Mouse (Mus musculus) cortical plate, adult 2 months (tissue): ENCODE measurements at regions not wholly inside any gene's neighbourhood (a gene's known extent, or its start where the extent isn't known, plus 50 kb on each side); places are given as distances from the start of the nearest gene placed in this dataset.
"Not testable (repeated sequence)": the region's sequence is repeated elsewhere in the genome, so short reads cannot be mapped to it uniquely, and the experiment has no call there.

Experiments
- H3K27ac ChIP-seq: fragments of 200-500 bp; 2 replicates; pipeline ENCODE4 v1.5.1; 2012; ENCODE audit warnings: low read length, control low read depth, inconsistent platforms; ENCODE audit not compliant: insufficient read depth
- H3K4me1 ChIP-seq: fragments of 200-500 bp; 2 replicates; pipeline ENCODE4 v1.6.1; 2011; ENCODE audit warnings: low read length; ENCODE audit not compliant: control insufficient read depth, insufficient read depth
- H3K4me3 ChIP-seq: fragments of 200-500 bp; 2 replicates; pipeline ENCODE4 v1.5.1; 2011; ENCODE audit warnings: mild to moderate bottlenecking, low read length, control low read depth; ENCODE audit not compliant: insufficient read depth
- CTCF ChIP-seq: fragments of 200-500 bp; IDR thresholded peaks from 2 replicates; pipeline ENCODE4 v1.5.1; 2011; ENCODE audit warnings: mild to moderate bottlenecking, control low read depth, low read length; ENCODE audit not compliant: insufficient read depth; ENCODE audit errors: extremely low read depth
- POLR2A ChIP-seq: fragments of 200-500 bp; IDR thresholded peaks from 2 replicates; pipeline ENCODE4 v1.6.1; 2011; ENCODE audit warnings: mild to moderate bottlenecking, low read length, control low read depth; ENCODE audit not compliant: insufficient read depth; ENCODE audit errors: extremely low read depth

DNA sequence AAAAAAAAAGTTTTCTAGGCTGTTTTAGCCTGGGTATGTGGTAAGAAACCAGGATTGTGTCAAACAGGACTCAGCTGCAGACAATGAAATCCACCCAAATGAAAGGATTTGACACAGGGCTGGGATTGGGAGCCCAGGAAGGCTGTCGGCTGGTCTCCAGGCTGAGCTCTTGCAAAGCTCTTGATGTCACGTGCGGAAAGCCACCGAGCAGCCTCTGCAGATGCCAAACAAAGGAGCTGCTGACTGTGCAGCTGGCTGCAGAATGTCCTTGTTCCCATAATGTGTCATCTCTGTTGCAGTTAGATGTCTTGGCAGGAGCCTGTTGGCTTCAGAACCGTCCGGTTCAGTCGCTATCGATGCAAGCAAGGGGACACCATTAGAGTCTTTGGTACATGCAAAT lies 56.1 kb downstream of the Bbs10 start:
- TF ChIP-seq CTCF (no peak), POLR2A (no peak)
- no peak overlapping the region for H3K27ac ChIP-seq
- no peak overlapping the region for H3K4me3 ChIP-seq
- H3K4me1 ChIP-seq = no peaks in the 10 kb centered on the region

DNA sequence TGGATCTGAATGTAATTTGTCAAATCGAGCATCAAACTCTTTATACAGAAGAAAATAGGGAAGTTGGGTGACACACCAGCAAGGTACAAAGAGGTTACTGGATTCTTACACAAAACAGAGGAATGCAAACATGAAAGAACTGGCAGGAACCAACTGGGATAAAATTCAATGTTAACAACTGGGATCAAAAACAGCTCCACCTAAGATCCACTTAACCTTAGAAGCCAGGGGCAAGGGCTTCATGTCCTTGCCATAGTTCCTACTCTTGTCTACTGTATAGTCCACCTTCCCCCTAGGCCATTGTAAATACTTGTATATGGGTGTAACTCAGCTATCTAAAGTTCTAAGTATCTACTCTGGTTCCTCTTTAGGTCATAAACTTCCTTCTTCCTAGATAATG lies 59.9 kb downstream of the Bbs10 start:
- H3K4me3 ChIP-seq, H3K27ac ChIP-seq, H3K4me1 ChIP-seq: not testable (repeated sequence)

- TF ChIP-seq POLR2A (no peak), CTCF (no peak)
- Histone ChIP-seq H3K27ac (no peak overlapping the region), H3K4me3 (no peak overlapping the region), H3K4me1 (no peaks in the 10 kb centered on the region; the same call in 1 of the 2 replicates)
Measured at GRCm38 (mm10) chr10:111361749-111362435, 63.4 kb downstream of the Bbs10 start.

- H3K4me1 ChIP-seq = no peaks in the 10 kb centered on the region; the same call in 1 of the 2 replicates
- H3K4me3 ChIP-seq = no peak overlapping the region
- no peak overlapping the region for H3K27ac ChIP-seq
- no peak for TF ChIP-seq CTCF
- TF ChIP-seq POLR2A = no peak
Measured at GRCm38 (mm10) chr10:111363729-111364617, 65.5 kb downstream of the Bbs10 start.

DNA sequence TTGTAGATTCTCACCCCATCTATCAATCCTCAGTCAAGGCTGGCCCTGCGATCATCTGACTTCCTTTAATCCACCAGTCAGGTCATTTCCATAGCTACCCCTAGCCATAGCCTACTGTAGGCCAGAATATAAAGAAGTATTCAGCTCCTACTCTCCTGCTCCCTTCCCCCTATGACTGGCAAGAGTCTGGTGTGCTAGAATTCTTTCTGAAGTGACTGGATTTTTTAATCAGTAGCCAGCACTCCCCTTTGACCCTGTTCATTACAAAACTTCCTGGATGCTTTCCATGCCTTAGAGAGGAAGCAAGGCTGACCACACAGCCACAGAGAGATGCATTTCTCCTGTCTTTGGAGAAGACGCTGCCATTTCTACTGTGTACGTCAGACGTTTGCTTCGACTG lies 66.5 kb downstream of the Bbs10 start:
- Histone ChIP-seq H3K4me1 (no peaks in the 10 kb centered on the region; the same call in 1 of the 2 replicates), H3K27ac (no peak overlapping the region), H3K4me3 (no peak overlapping the region)
- TF ChIP-seq POLR2A (no peak), CTCF (no peak)

- H3K4me1 ChIP-seq, H3K4me3 ChIP-seq, H3K27ac ChIP-seq: not testable (repeated sequence)
Measured at GRCm38 (mm10) chr10:111369046-111369445, 70.6 kb downstream of the Bbs10 start.

DNA sequence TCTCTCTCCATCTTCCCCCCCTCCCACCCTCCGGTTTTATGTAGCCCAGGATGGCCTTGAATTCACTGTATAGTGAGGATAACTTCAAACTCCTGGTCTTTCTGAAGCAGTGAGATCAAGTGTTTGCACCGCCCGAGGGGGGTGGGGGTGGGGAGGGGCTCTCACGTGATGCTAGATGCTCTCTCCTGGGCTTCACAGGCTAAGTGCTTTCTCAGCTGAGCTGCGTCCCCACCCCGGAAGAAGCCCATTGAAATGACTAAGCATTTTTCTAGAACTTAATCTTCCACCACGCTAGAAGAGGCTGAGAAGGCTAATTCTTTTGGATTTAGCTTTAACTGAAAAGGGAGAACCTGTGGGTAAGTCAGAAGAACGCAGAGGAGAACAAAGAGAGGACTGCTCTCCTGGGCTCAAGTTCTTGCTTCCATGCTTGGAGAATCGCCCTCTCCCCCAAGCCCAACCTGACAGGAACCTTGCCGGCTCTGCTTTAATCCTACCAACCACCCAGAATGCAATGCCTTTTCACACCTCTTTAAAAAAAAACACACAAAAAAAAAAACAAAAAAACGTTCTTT lies 79.7 kb downstream of the Bbs10 start:
- TF ChIP-seq POLR2A (no peak), CTCF (no peak)
- 0 out of 2 replicates have a peak, but pooled peaks cover 1% of the 10 kb centered on the region for H3K4me1 ChIP-seq
- no peak overlapping the region for H3K4me3 ChIP-seq

GRCm38 (mm10) chr10:111381689-111382088 lies 83.2 kb downstream of the Bbs10 start:
- Histone ChIP-seq H3K4me3 (no peak overlapping the region), H3K4me1 (0 out of 2 replicates have a peak, but pooled peaks cover 1% of the 10 kb centered on the region), H3K27ac (peak overlapping the region; percentile 57)
- no peak for TF ChIP-seq CTCF
- TF ChIP-seq POLR2A = no peak

More for the DNA sequence above, 79.7 kb downstream of the Bbs10 start:
- H3K27ac ChIP-seq = no peak overlapping the region

GRCm38 (mm10) chr10:111382206-111382930 lies 83.9 kb downstream of the Bbs10 start:
- peak overlapping the region; percentile 57 for H3K27ac ChIP-seq
- 0 out of 2 replicates have a peak, but pooled peaks cover 1% of the 10 kb centered on the region for H3K4me1 ChIP-seq
- H3K4me3 ChIP-seq = no peak overlapping the region
- no peak for TF ChIP-seq POLR2A
- TF ChIP-seq CTCF = no peak
